Mouse (Mus musculus): ENCODE measurements around the gene Tmem179.
A peak's percentile ranks its signal among the peaks of the same experiment; 100 is the strongest.

Gene Tmem179

DNA sequence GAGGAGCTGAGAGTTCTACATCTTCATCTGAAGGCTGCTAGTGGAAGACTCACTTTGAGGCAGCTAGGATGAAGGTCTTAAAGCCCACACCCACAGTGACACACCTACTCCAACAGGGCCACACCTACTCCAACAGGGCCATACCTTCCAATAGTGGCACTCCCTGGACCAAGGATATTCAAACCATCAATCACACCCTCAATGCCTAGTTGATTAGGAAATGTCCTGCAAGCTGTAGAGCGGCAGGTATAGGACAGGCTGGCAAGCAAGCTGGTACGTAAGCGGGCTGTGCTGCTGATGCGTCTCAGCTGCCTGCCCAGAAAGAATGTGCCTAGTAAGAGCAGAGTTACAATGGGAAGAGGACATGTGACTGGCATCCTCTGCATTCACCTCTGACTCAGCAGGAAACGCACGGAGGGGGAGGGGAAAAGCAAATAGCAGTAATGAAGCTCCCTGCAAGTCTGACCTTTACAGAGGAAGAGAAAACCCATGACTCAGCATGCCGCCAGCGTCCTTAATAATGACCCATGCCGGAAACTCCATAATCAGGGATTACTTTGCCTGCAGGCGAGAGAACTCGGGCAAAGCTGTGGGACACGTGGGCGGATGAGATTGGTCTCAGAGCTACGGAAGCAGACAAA is at the start of gene Tmem179:
TSS of gene Tmem179 (minus strand) at position 51 of the 641 bp plus-strand sequence.
- DNase-seq (ENCODE audit: low read depth, low spot score) = no peak

DNA sequence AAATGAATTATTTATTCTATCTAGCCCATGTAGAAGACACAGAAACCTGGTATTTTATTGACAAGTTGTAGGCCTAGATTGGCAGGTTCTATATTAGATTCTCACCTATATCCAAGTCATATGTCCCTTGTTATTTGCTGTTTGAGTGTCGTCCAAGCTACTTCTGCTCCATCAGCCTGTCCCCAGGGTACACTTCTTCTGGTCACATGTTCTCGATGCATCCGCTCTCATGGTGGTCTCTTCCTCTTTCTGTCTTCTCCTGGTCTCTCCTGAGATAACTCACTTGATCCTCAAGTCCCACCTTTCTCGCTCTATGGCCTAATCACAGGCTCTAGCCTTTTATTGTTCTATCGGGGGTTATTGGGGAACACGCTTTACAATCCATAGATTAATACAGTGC is 46.5 kb upstream of the Tmem179 start:
- DNase-seq (ENCODE audit: low read depth, low spot score) = no peak

DNA sequence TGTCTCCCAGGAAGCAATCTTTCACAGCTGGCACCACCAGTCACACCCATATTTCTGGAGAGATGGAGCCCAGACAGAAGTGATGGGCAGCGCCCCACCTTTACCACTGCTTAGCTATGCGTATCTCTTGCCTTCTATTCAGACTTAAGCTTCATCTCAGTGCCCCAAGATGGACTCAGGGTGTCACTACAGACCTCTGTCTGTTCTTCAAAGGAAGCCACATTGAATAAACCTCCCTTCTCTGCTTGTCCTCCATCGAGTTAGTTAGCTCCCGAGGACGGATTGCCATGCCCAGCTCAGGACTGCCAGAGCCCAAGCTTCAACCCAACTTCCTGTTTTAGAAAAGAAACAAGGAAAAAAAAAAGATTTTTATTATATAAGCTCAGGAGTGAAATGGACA is 45.9 kb upstream of the Tmem179 start:
- no peak for DNase-seq (ENCODE audit: low read depth, low spot score)

DNA sequence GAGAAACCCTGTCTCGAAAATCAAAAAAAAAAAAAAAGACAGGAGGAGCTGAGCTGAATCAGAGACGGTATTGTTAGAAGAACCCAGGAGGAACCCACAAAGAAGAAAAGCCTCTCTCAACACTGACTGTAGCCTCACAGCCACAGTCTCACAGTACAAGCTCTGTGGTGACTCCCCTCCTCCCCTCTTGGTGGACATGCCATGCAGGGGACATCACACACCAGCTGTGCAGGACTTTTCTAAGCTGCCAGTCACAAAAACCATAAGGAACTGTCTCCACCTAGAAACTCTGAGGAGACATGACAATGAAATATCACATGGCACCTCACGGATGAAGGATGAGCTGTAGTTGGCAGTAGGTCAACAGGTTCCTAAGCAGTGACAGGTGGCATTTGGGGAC is 44.6 kb upstream of the Tmem179 start:
- no peak for DNase-seq (ENCODE audit: low read depth, low spot score)

DNA sequence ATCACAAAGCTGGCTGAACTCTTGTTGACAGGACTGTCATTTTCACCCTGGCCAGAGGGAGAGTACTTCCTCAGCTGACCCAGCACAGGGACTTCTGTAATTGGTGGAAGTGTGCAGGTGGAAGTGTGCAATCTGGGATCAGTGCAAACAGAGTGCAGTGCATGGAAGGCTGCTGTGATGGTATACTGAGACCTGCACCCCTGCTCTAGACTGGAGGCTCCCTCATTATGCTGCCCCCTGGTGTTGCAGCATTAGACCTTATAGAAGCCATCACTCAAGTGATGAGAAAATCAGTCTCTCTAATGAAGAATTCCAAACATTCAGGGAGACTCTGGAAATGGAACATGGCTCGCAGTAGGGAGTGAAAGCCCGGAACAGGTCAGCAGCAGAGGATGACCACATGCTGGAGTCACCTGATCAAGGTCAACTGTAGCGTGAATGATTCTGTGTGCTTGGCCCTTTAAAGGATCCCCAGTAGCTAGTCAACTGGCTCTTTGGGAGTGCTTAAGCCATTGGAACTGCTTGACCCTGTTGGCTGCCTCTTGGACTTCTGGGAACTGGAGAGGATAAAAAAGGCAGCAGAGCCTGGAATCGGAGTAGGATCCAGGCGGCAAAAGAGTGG is 43.7 kb upstream of the Tmem179 start:
- DNase-seq (ENCODE audit: low read depth, low spot score) = peak; percentile 38

DNA sequence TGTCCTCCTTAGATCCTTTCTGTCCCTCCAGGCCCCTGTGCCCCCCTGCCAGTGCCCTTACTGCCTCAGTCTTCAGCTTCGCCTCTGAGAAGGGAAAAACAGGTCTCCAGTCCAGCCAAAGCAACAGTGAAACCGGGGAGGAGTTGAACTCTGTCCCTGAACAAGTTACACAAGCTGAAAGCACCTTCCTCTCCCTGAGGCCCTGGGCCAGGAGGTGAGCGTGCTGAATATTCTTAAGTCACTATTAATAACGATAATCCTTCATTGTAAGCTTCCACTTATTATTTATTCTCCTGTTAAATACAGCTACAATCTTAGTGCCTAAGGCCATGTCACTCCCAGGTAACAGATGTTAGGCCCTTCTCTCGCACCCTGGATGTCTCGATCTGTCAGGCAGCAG is 43.1 kb upstream of the Tmem179 start:
- DNase-seq (ENCODE audit: low read depth, low spot score) = no peak

DNA sequence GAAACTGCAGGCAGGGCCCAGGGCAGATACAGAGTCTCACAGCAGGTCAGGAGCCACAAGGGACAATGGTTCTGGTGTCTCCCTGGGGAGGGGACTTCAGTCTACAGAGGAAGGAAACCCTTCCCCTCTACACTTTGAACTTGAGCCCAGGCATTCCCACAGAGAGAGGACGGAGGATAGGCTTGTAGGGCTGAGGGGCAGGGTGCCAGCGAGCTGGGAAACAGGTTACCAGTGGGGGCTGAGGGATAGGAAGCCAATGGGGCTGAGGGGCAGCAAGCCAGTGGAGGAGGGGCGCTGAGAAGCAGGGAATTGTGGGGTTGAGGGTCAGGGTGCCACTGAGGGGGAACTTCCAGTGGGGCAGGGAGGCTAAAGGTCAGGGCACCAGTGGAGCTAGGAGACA is 42.7 kb upstream of the Tmem179 start:
- DNase-seq (ENCODE audit: low read depth, low spot score) = no peak

DNA sequence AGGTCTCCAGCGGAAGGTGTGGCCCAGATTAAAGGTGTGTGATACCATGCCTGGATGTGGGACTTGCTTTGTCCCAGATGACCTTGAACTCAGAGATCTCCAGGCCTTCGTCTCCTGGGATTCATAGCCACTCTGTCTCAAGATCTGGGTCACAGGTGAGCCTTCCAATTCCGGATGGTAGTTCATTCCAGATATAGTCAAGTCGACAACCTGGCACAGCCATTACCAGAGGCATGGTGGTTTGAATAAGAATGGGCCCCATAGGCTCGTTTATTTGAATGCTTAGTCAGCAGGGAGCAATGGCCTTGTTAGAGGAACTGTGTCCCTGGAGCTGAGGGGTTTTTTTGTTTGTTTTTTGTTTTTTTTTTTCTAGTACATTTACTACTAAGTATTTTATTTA is 40.7 kb upstream of the Tmem179 start:
- no peak for DNase-seq (ENCODE audit: low read depth, low spot score)

DNA sequence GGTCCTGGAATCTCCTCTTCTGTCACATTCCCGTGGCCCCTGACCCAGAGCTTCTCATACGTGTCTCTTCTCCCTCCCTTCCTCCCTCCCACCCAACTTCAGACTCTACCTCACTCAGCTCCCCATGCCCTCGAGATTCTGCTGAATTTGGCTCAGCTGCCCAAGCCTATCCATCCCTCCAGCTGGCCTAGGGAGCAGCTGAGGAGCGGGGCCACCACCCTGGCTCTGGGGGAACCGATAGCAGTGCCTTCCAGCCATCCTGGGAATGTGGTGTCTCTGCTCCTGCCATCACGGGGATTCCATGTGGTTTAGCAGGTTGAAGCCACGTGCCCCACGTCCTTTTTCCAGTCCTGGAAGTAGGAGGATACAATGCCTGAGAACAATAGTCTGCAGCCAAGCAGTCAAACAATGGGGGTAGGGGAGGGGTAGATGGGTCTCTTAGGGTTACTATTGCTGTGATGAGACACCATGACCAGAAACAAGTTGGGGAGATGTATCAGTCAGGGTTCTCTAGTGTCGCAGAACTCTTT is 40.0 kb upstream of the Tmem179 start:
- DNase-seq (ENCODE audit: low read depth, low spot score) = no peak

DNA sequence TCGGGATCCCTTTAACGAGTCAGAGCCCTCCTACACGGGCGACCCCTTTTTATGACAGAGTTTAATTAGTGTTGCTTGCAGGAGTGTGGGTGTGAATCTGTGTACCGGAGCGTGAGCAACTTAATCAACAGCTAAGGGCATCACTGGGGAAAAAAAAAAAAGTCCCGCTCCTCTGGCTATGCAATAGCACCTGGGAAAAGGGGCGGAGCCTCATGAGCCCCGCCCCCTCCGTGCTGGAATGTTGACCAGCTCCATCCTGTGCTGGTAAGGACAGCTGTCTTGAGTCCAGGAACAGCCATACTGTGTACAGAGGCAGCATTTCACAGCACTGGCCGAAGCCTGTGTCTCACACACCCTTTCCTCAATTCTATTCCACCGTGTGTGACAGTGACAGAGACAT is 38.4 kb upstream of the Tmem179 start:
- DNase-seq (ENCODE audit: low read depth, low spot score) = no peak

DNA sequence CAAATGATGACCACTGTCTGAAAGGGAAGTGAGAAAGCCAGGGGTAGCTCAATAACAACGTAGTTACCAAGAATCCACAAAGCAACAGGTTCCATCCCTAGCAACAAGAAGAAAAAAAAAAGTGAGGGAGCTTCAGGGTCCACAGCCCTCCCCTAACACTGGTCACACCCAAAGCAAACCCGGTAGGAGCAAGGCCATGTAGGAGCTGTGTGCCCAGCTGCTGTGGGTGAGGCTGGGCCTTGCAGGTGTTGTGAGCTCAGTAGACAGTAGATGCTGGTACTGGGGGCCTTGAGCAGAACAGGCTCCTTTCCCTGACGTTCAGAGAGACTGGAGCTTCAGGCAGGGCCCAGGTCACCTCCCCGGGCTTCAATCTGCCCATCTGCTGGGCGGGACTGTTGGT is 36.0 kb upstream of the Tmem179 start:
- DNase-seq (ENCODE audit: low read depth, low spot score) = no peak

DNA sequence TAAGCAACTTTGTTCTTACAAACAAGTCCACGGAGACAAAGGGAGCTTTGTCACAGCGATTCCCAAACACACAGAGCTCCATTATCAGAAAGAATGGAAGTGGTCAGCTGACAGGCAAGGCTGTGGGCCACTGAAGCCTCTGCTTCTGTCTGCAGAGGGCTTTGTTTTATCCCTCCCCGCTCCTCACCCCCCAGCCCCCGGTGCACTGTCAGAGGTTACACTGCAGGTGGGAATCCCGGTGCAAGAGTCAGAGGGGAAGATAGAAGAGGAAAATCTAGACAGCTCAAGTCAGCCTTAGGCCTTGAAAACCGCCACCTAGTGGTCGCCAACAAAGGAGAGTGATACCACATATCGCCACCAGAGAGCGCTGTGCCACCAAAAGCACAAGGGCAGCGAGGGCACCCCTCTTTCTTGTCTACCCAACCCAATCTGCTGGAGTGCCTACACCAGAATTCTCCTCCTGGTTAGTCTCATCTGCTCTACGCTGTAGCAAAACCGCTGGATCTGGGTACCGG is 35.4 kb upstream of the Tmem179 start:
- DNase-seq (ENCODE audit: low read depth, low spot score) = peak; percentile 85

DNA sequence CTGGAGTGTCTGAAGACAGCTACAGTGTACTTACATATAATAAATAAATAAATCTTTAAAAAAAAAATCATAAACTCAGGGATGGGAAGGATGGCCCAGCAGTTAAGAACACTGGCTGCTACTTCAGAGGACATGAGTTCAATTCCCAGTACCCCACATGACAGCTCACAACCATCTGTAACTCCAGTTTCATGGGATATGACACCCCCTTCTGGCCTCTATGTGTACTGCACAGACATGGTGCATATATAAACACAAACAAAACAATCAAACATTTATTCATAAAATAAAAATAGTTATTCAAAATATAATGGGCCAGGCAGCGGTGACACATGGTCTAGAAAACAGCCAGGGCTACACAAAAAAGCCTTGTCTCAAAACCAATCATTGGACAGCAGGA is 32.7 kb upstream of the Tmem179 start:
- no peak for DNase-seq (ENCODE audit: low read depth, low spot score)

DNA sequence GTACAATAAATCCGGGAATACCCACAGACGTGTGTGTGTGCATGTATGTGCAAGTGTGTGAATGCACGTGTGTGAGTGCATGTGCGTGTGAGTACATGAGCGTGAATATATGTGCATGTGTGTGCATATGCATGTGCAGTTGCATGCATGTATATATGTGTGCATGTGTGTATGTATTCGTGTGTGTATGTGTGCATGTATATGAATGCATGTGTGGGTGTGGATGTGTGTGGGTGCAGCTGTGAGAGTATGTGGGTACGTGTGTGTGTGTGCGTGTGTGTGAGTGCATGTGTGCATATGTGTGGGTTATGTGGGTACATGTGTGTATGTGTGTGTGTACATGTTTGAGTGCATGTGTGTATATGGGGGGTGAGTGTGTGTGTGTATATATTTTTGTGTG is 29.6 kb upstream of the Tmem179 start:
- no peak for DNase-seq (ENCODE audit: low read depth, low spot score)

DNA sequence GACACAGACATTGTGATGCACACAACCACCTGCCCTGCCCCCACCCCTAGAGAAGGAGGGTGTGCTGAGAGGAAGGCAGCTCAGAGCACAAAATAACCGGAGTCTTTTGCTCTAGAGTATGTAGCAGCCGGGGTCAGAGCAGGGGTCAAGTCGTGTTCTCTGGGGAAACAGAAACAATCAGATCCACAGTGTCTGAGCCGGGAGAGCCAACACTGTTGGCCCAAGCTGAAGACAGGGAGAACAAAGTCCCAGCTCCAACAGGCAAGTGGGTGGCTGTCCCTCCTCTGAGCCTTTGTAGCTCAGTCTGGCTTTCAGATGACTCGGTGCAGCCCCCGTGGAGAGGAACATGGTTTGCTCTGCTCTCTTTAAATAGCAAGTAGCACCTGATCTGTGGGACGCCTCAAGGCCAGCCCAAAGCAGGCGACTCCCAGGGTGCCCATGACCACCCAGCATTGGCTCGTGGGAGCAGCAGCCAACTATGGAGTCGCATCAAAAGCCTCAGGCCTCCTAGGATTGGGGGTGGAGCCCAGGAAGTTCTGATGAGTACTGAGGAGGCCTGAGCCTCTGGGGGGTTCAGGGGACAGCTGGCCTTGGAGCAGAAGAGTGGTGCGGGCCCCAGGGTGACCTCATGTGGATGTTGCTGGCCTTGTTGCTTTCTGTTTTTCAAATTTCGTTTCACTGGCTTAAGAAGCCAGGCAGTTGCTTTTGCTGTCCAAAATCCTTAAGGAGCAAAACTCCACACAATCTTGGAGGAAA is 28.6 kb upstream of the Tmem179 start:
- DNase-seq (ENCODE audit: low read depth, low spot score) = no peak

DNA sequence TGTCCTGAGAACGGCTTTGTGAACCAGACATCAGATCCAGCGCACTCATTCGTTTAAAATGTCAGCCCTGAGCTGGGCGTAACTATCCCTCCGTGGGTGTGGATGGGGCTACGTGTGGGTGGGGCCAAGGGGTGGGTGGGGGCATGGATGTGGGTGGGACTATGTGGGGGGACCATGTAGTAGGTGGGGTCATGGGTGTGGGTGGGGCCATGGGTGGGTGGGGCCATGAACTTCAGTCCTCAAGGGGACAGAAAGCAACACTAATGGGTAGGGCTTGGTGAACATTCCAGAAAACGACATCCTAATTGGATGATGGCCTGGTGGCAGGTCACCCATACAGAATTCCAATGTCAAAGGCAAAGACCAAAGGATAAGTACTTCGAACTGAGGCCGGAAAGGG is 27.4 kb upstream of the Tmem179 start:
- DNase-seq (ENCODE audit: low read depth, low spot score) = no peak

DNA sequence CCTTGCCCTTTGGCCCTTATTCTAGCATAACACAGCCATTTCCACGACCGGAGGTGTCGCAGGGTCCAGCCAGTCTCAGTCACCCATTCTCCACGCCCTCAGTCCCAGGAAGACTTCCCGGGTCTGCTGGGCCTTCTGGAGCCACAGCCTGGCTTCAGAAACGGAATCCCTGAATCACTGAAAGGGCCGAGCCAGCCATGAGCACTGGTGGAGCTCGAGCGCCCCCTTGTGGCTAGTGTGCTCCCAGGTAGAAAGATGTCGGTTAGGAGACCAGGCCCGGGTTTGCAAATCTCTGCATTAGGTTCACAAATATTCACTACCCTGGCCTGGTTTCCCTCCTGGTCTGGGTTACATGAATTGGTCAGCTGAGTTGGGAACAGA is 26.4 kb upstream of the Tmem179 start:
- peak; percentile 73 for DNase-seq (ENCODE audit: low read depth, low spot score)

DNA sequence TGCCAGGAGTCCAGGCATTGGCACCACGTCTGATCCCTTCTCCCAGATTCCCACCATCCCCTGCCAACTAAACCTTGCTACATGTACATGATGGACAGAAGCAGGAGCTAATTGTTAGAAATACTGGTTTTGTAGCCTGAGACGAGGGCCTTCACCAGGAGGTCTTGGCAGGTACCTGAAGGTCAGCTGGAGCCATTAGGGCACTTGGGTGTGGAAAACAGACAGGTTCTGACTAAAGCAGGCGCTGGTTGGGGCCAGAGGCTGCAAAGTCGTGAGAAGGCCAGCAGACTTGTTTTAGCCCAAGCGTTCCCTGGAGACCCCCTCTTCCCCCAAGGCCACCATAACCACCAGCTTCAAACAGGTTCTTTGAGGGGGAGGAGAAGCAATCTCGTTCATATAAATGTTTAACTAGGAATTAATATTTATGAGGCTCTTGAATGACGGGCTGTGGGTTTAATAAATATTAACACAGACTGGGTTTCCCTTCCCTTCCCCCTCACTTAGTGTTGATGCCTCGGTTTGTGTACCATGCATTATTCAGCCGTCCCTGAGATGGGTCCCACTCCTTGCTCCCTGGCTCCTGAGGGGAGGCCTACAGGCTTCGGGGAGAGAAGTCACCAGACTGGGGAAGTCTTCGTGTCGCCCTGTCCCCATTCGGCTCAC is 25.8 kb upstream of the Tmem179 start:
- DNase-seq (ENCODE audit: low read depth, low spot score) = no peak

DNA sequence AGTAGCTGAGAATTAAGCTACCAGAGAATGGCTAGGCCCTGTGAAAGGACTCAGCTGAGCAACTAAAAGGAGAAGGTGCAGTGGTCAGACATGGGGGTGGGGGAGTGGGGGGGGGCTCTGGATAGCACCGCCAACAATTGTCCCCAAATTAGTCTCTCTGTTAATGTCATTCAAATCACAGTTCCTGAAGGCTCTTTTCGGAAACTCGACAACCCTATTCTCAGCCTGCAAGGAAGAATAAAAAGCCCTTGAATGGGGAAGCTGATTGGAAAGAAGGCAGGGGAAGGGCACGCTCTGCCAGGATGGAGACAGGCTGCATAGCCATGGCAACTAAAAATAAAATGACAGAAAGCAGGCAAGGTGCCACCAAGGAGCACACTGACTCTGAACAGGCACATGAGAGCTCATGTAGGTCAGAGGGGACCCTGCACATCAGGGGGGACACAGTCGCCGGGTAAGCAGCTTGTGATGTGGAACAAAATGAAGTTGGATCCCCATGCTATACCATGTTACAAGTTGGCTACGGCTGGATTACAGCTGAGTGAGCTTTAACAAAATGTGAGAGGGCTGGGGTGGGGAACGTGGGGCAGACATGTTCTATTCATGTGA is 25.0 kb upstream of the Tmem179 start:
- no peak for DNase-seq (ENCODE audit: low read depth, low spot score)

DNA sequence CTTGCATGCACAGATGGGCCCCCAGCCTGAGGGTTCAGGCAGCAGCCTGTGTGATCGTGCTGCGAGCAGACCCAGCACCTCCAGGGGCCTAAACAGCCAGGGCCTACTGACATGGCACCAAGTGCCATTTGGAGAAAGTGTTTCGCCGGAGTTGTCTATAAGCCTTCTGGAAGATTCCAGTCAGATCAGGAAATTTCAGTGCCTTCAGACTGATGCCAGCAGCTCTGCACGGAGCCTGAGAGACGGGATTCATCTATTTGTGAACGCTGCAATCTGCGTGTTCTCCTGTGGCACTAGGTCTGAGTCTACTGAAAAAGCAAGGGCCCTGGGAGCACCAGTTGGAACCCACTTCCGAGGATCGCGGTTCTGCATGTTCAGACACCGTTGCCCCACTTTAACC is 23.8 kb upstream of the Tmem179 start:
- DNase-seq (ENCODE audit: low read depth, low spot score) = no peak

DNA sequence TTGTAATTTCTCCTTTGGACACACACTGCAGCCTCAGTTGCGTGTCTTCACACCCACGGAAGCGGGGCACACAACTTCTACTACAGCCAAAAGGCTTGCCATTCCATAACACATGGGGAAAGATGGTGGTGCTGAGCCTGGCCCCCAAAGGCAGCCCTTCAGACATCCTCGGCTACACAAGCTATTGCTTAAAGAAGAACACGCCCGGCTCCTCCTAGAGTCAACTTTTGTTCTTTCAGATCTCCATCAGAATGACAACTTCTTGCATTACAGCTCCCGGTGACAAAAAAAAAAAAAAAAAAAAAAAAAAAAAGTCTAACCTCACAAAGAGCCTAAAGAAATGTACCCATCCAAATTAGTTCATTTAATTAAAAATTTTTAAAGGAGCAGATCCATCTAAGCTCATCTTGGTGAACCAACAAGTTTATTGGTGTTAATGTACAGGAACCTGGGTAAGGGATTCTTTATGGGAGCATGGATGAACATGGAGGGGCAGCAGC is 23.0 kb upstream of the Tmem179 start:
- DNase-seq (ENCODE audit: low read depth, low spot score) = no peak

DNA sequence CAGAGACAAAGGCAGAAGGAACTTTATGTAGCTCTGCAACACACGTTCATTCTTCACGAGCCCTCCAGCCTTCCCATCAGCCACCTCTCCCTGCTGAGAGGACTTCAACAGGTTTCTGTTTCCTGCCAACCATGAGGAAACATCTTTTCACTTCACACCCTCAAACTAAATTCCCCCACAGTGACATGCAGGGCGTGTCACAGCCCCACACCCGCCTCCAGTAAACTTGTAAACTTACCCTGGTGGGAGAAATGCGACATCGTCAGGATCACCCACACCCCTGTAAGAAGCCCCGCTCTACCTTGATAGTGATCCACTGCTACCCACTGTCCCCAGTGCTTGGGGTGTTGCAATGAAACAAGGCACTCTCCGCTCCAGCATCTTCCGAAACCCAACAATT is 21.8 kb upstream of the Tmem179 start:
- DNase-seq (ENCODE audit: low read depth, low spot score) = no peak

All from A20 (cell line).